8 mouse cellular contexts compared by ENCODE assay signal in genomic region chr16:58669264-58669663, GRCm38 (mm10). TPM values are rescaled to one million over a fixed set of nuclear protein-coding genes. Genes with fewer than 3 reads are reported as not detected.
DNase-seq lines count a peak whose midpoint lies in the region; ATAC-seq lines count a peak whose summit lies in the region.

No protein-coding gene starts in this region.

- peaks cover 11% of the 10 kb centered on the region for H3K4me1 ChIP-seq in neural tube, embryonic 13.5 days (replicated peaks)
- no peaks in the 10 kb centered on the region for H3K4me1 ChIP-seq in forebrain, embryonic 14.5 days (ENCODE audit: control insufficient read depth, insufficient read depth, low read length)
- peaks cover 7% of the 10 kb centered on the region for H3K4me1 ChIP-seq in limb, embryonic 12.5 days (replicated peaks)

- WGBS in neural tube, embryonic 13.5 days, result 69% methylated on average over 5 of the region's 5 CpGs
- 58% methylated on average over 5 of the region's 5 CpGs for WGBS in forebrain, embryonic 14.5 days
- 68% methylated on average over 5 of the region's 5 CpGs for WGBS in limb, embryonic 12.5 days

- no peaks in the 10 kb centered on the region for H3K27me3 ChIP-seq in neural tube, embryonic 13.5 days
- no peaks in the 10 kb centered on the region for H3K27me3 ChIP-seq in forebrain, embryonic 14.5 days (replicated peaks; ENCODE audit: control insufficient read depth, insufficient read depth, low read length)
- H3K27me3 ChIP-seq in limb, embryonic 12.5 days, result no peaks in the 10 kb centered on the region

- no peak for ATAC-seq in neural tube, embryonic 13.5 days (ENCODE audit: low read depth)
- ATAC-seq in forebrain, embryonic 14.5 days, result no peak
- no peak for ATAC-seq in limb, embryonic 12.5 days (ENCODE audit: insufficient number of reproducible peaks, insufficient read depth, low FRiP score, low TSS enrichment, low read depth)

- H3K36me3 ChIP-seq in neural tube, embryonic 13.5 days, result peaks cover 14% of the 10 kb centered on the region
- peaks cover 6% of the 10 kb centered on the region; the same call in 1 of the 2 replicates for H3K36me3 ChIP-seq in forebrain, embryonic 14.5 days (ENCODE audit: control insufficient read depth, insufficient read depth, low read length)
- H3K36me3 ChIP-seq in limb, embryonic 12.5 days, result peaks cover 13% of the 10 kb centered on the region

- DNase-seq in neural tube, embryonic 10.5 days (ENCODE audit: extremely low spot score, low spot score), result no peak
- no peak for DNase-seq in forebrain, embryonic 14.5 days (ENCODE audit: low spot score)
- peak; percentile 18 to 22 for DNase-seq in spleen, postnatal 14 days (ENCODE audit: low spot score in 2 of 2)
- DNase-seq in thymus, adult 18-20 months, result no peak
- no peak for DNase-seq in natural killer cell, adult 2 months (ENCODE audit: low spot score in 2 of 2)
- no peak for DNase-seq in right cerebral cortex, postnatal 10 days (ENCODE audit: low spot score in 2 of 2)

- H3K4me2 ChIP-seq in neural tube, embryonic 13.5 days, result peak overlapping the region; percentile 69
- H3K4me2 ChIP-seq in forebrain, embryonic 14.5 days (ENCODE audit: low read length), result 0 out of 2 replicates have a peak overlapping the region, but pooled peaks have one; percentile 88
- H3K4me2 ChIP-seq in limb, embryonic 12.5 days, result peak overlapping the region; percentile 71

- H3K4me3 ChIP-seq in neural tube, embryonic 13.5 days, result peak overlapping the region; percentile 77
- no peak overlapping the region for H3K4me3 ChIP-seq in forebrain, embryonic 14.5 days (ENCODE audit: low read depth, low read length)
- peak overlapping the region; percentile 97; the same call in 1 of the 2 replicates for H3K4me3 ChIP-seq in limb, embryonic 12.5 days (replicated peaks)

- H3K9me3 ChIP-seq in neural tube, embryonic 13.5 days, result no peaks in the 10 kb centered on the region
- no peaks in the 10 kb centered on the region for H3K9me3 ChIP-seq in forebrain, embryonic 14.5 days (replicated peaks; ENCODE audit: control insufficient read depth, low read length)
- no peaks in the 10 kb centered on the region for H3K9me3 ChIP-seq in limb, embryonic 12.5 days

- H3K9ac ChIP-seq in neural tube, embryonic 13.5 days, result no peak overlapping the region
- H3K9ac ChIP-seq in forebrain, embryonic 14.5 days (ENCODE audit: low read length), result no peak overlapping the region
- H3K9ac ChIP-seq in limb, embryonic 12.5 days (replicated peaks), result no peak overlapping the region

- no peak overlapping the region for H3K27ac ChIP-seq in neural tube, embryonic 13.5 days (replicated peaks)
- H3K27ac ChIP-seq in forebrain, embryonic 14.5 days (ENCODE audit: low read depth, low read length), result no peak overlapping the region
- H3K27ac ChIP-seq in limb, embryonic 12.5 days, result no peak overlapping the region

RNA-seq across cellular contexts. Expression of gene Cpox, which starts 0.8 kb away (rescaled TPM):
- 15.4 and 15.5 TPM in 2 replicates for polyA plus RNA-seq in neural tube, embryonic 13.5 days (2015; fragmentation: Nextera tagmentation; extraction: Ambion mirVana)
- polyA plus RNA-seq in forebrain, embryonic 14.5 days (2014; fragmentation: Nextera tagmentation; extraction: Ambion mirVana), result 8.9 and 9.1 TPM in 2 replicates
- polyA plus RNA-seq in limb, embryonic 12.5 days (2016; fragmentation: Nextera tagmentation; extraction: Ambion mirVana), result 23.0 and 23.4 TPM in 2 replicates

RNA-seq across cellular contexts. Expression of gene E330017A01Rik, which starts 30.7 kb away (rescaled TPM):
- 0.24 TPM in 1 of 2 replicates, not detected in the other for polyA plus RNA-seq in neural tube, embryonic 13.5 days (2015; fragmentation: Nextera tagmentation; extraction: Ambion mirVana)
- polyA plus RNA-seq in forebrain, embryonic 14.5 days (2014; fragmentation: Nextera tagmentation; extraction: Ambion mirVana), result not detected in 2 replicates
- polyA plus RNA-seq in limb, embryonic 12.5 days (2016; fragmentation: Nextera tagmentation; extraction: Ambion mirVana), result not detected in 2 replicates

RNA-seq across cellular contexts. Expression of gene Gpr15, which starts 49.6 kb away (rescaled TPM):
- not detected in 2 replicates for polyA plus RNA-seq in neural tube, embryonic 13.5 days (2015; fragmentation: Nextera tagmentation; extraction: Ambion mirVana)
- not detected in 2 replicates for polyA plus RNA-seq in forebrain, embryonic 14.5 days (2014; fragmentation: Nextera tagmentation; extraction: Ambion mirVana)
- not detected in 2 replicates for polyA plus RNA-seq in limb, embryonic 12.5 days (2016; fragmentation: Nextera tagmentation; extraction: Ambion mirVana)

RNA-seq across cellular contexts. Expression of gene Gm813, which starts 52.5 kb away (rescaled TPM):
- not detected in 2 replicates for polyA plus RNA-seq in neural tube, embryonic 13.5 days (2015; fragmentation: Nextera tagmentation; extraction: Ambion mirVana)
- polyA plus RNA-seq in forebrain, embryonic 14.5 days (2014; fragmentation: Nextera tagmentation; extraction: Ambion mirVana), result not detected in 2 replicates
- polyA plus RNA-seq in limb, embryonic 12.5 days (2016; fragmentation: Nextera tagmentation; extraction: Ambion mirVana), result not detected in 2 replicates

RNA-seq across cellular contexts. Expression of gene Cldnd1, which starts 58.4 kb away (rescaled TPM):
- polyA plus RNA-seq in neural tube, embryonic 13.5 days (2015; fragmentation: Nextera tagmentation; extraction: Ambion mirVana), result 141 and 155 TPM in 2 replicates
- 134 and 145 TPM in 2 replicates for polyA plus RNA-seq in forebrain, embryonic 14.5 days (2014; fragmentation: Nextera tagmentation; extraction: Ambion mirVana)
- polyA plus RNA-seq in limb, embryonic 12.5 days (2016; fragmentation: Nextera tagmentation; extraction: Ambion mirVana), result 105 and 119 TPM in 2 replicates

Comparison
In these comparisons a context has a peak if more than half of its experiments do, and no peak if none do; other contexts are left out.
1. DNase-seq: peak in spleen, postnatal 14 days (2 of 2); none in neural tube, embryonic 10.5 days (single experiment), forebrain, embryonic 14.5 days (single experiment), thymus, adult 18-20 months (0 of 2), natural killer cell, adult 2 months (0 of 2) and right cerebral cortex, postnatal 10 days (0 of 2).
2. Peak in every context shown above with its lines, with median percentiles within 50 percentile points of each other: H3K4me2 ChIP-seq.